Mouse (Mus musculus) intestine, embryonic 15.5 days (tissue): ENCODE measurements at regions not wholly inside any gene's neighbourhood (a gene's known extent, or its start where the extent isn't known, plus 50 kb on each side); places are given as distances from the start of the nearest gene placed in this dataset.

Experiments used
- ATAC-seq: fragments of 200-750 bp; cut with Nextera tagmentation; 2 replicates; pipeline ENCODE4 v1.8.0; 2017; ENCODE audit warnings: moderate TSS enrichment, moderate library complexity
- H3K27ac ChIP-seq: fragments of 300-500 bp; sonication (generic); 2 replicates; pipeline ENCODE4 v1.5.1; 2015; ENCODE audit warnings: mild to moderate bottlenecking, inconsistent platforms
- H3K27me3 ChIP-seq: fragments of 300-500 bp; sonication (generic); replicated peaks from 2 replicates; pipeline ENCODE4 v1.6.1; 2015; ENCODE audit warnings: inconsistent platforms
- H3K36me3 ChIP-seq: fragments of 300-500 bp; sonication (generic); 2 replicates; pipeline ENCODE4 v1.6.1; 2015; ENCODE audit warnings: inconsistent platforms
- H3K4me1 ChIP-seq: fragments of 300-500 bp; sonication (generic); replicated peaks from 2 replicates; pipeline ENCODE4 v1.6.1; 2015; ENCODE audit warnings: inconsistent platforms
- H3K4me2 ChIP-seq: fragments of 300-500 bp; sonication (generic); replicated peaks from 2 replicates; pipeline ENCODE4 v1.6.1; 2015; ENCODE audit warnings: mild to moderate bottlenecking, inconsistent platforms
- H3K4me3 ChIP-seq: fragments of 300-500 bp; sonication (generic); replicated peaks from 2 replicates; pipeline ENCODE4 v1.5.1; 2015; ENCODE audit warnings: inconsistent platforms
- H3K9ac ChIP-seq: fragments of 300-500 bp; sonication (generic); 2 replicates; pipeline ENCODE4 v1.6.1; 2015; ENCODE audit warnings: inconsistent platforms
- H3K9me3 ChIP-seq: fragments of 300-500 bp; sonication (generic); 2 replicates; pipeline ENCODE4 v1.6.1; 2016; ENCODE audit warnings: inconsistent platforms
- WGBS: fragments of 180-500 bp; shearing (Covaris S2); methylation state at CpG from one replicate; pipeline ENCODE4 v1.1.7; 2015; 5-methylcytosine and 5-hydroxymethylcytosine counted together

- H3K36me3 ChIP-seq = no peaks in the 10 kb centered on the region
- ATAC-seq = no peak
- H3K9me3 ChIP-seq = no peaks in the 10 kb centered on the region
- H3K27ac ChIP-seq = no peak overlapping the region
- no peak overlapping the region for H3K4me3 ChIP-seq
- no peak overlapping the region for H3K9ac ChIP-seq
- no peak overlapping the region for H3K4me2 ChIP-seq
- no peaks in the 10 kb centered on the region for H3K27me3 ChIP-seq
- H3K4me1 ChIP-seq = no peaks in the 10 kb centered on the region
- WGBS = 63% methylated on average over 5 of the region's 5 CpGs
Measured at GRCm38 (mm10) chr17:79191871-79192373, 140.2 kb downstream of the Qpct start.

GRCm38 (mm10) chr17:79188282-79188681 is 136.6 kb downstream of the Qpct start:
- no peaks in the 10 kb centered on the region for H3K36me3 ChIP-seq
- no peak overlapping the region for H3K27ac ChIP-seq
- no peak for ATAC-seq
- H3K9me3 ChIP-seq = no peaks in the 10 kb centered on the region
- H3K4me3 ChIP-seq = no peak overlapping the region
- 80% methylated on average over 7 of the region's 7 CpGs for WGBS
- no peak overlapping the region for H3K4me2 ChIP-seq
- H3K9ac ChIP-seq = no peak overlapping the region
- no peaks in the 10 kb centered on the region for H3K27me3 ChIP-seq
- no peaks in the 10 kb centered on the region for H3K4me1 ChIP-seq

GRCm38 (mm10) chr17:79180277-79181130 is 128.8 kb downstream of the Qpct start:
- no peak overlapping the region for H3K9ac ChIP-seq
- no peaks in the 10 kb centered on the region for H3K36me3 ChIP-seq
- no peak overlapping the region for H3K27ac ChIP-seq
- no peaks in the 10 kb centered on the region for H3K27me3 ChIP-seq
- WGBS = 61% methylated on average over 3 of the region's 3 CpGs
- no peak overlapping the region for H3K4me2 ChIP-seq
- no peak overlapping the region for H3K4me3 ChIP-seq
- H3K4me1 ChIP-seq = no peaks in the 10 kb centered on the region
- ATAC-seq = no peak
- no peaks in the 10 kb centered on the region for H3K9me3 ChIP-seq

GRCm38 (mm10) chr17:79177259-79177658 is 125.6 kb downstream of the Qpct start:
- no peaks in the 10 kb centered on the region for H3K36me3 ChIP-seq
- no peaks in the 10 kb centered on the region for H3K9me3 ChIP-seq
- no peak overlapping the region for H3K4me2 ChIP-seq
- no peaks in the 10 kb centered on the region for H3K27me3 ChIP-seq
- 76% methylated on average over 3 of the region's 3 CpGs for WGBS
- H3K9ac ChIP-seq = no peak overlapping the region
- no peak overlapping the region for H3K4me3 ChIP-seq
- ATAC-seq = peak; percentile 84
- no peaks in the 10 kb centered on the region for H3K4me1 ChIP-seq
- H3K27ac ChIP-seq = no peak overlapping the region

GRCm38 (mm10) chr17:79176356-79176755 is 124.7 kb downstream of the Qpct start:
- 77% methylated on average over 7 of the region's 7 CpGs for WGBS
- Histone ChIP-seq H3K9me3 (no peaks in the 10 kb centered on the region), H3K4me2 (no peak overlapping the region), H3K4me3 (no peak overlapping the region), H3K27ac (no peak overlapping the region), H3K9ac (no peak overlapping the region), H3K36me3 (no peaks in the 10 kb centered on the region), H3K27me3 (no peaks in the 10 kb centered on the region), H3K4me1 (no peaks in the 10 kb centered on the region)
- no peak for ATAC-seq

- no peak overlapping the region for H3K9ac ChIP-seq
- no peaks in the 10 kb centered on the region for H3K9me3 ChIP-seq
- no peak overlapping the region for H3K4me3 ChIP-seq
- H3K4me2 ChIP-seq = no peak overlapping the region
- H3K27me3 ChIP-seq = no peaks in the 10 kb centered on the region
- WGBS = 64% methylated on average over 2 of the region's 2 CpGs
- no peak for ATAC-seq
- H3K27ac ChIP-seq = no peak overlapping the region
- no peaks in the 10 kb centered on the region for H3K4me1 ChIP-seq
- no peaks in the 10 kb centered on the region for H3K36me3 ChIP-seq
Measured at GRCm38 (mm10) chr17:79175381-79175780, 123.7 kb downstream of the Qpct start.

- H3K9ac ChIP-seq = no peak overlapping the region
- no peak overlapping the region for H3K4me3 ChIP-seq
- no peak overlapping the region for H3K4me2 ChIP-seq
- H3K9me3 ChIP-seq = no peaks in the 10 kb centered on the region
- H3K36me3 ChIP-seq = no peaks in the 10 kb centered on the region
- no peaks in the 10 kb centered on the region for H3K4me1 ChIP-seq
- ATAC-seq = no peak
- no peak overlapping the region for H3K27ac ChIP-seq
- whole genome bisulfite sequencing = 34% methylated on average over 2 of the region's 2 CpGs
- no peaks in the 10 kb centered on the region for H3K27me3 ChIP-seq
Measured at GRCm38 (mm10) chr17:79172328-79172727, 120.6 kb downstream of the Qpct start.

GRCm38 (mm10) chr17:79170690-79171089 is 119.0 kb downstream of the Qpct start:
- H3K4me2 ChIP-seq = no peak overlapping the region
- H3K36me3 ChIP-seq = no peaks in the 10 kb centered on the region
- H3K9me3 ChIP-seq = no peaks in the 10 kb centered on the region
- H3K27me3 ChIP-seq = no peaks in the 10 kb centered on the region
- H3K4me1 ChIP-seq = no peaks in the 10 kb centered on the region
- no peak overlapping the region for H3K9ac ChIP-seq
- ATAC-seq = no peak
- 52% methylated on average over 4 of the region's 4 CpGs for WGBS
- H3K27ac ChIP-seq = no peak overlapping the region
- H3K4me3 ChIP-seq = no peak overlapping the region

- Histone ChIP-seq H3K9ac (no peak overlapping the region), H3K9me3 (no peaks in the 10 kb centered on the region), H3K4me3 (no peak overlapping the region), H3K27me3 (no peaks in the 10 kb centered on the region), H3K4me1 (no peaks in the 10 kb centered on the region), H3K36me3 (no peaks in the 10 kb centered on the region), H3K4me2 (no peak overlapping the region), H3K27ac (no peak overlapping the region)
- ATAC-seq = no peak
- WGBS = 82% methylated on average over 6 of the region's 6 CpGs
Measured at GRCm38 (mm10) chr17:79167198-79167597, 115.5 kb downstream of the Qpct start.

GRCm38 (mm10) chr17:79164874-79165553 is 113.3 kb downstream of the Qpct start:
- no peak overlapping the region for H3K27ac ChIP-seq
- no peak overlapping the region for H3K4me3 ChIP-seq
- 60% methylated on average over 5 of the region's 5 CpGs for WGBS
- ATAC-seq = no peak
- no peak overlapping the region for H3K4me2 ChIP-seq
- H3K9me3 ChIP-seq = no peaks in the 10 kb centered on the region
- no peaks in the 10 kb centered on the region for H3K36me3 ChIP-seq
- H3K4me1 ChIP-seq = no peaks in the 10 kb centered on the region
- H3K27me3 ChIP-seq = no peaks in the 10 kb centered on the region
- no peak overlapping the region for H3K9ac ChIP-seq

- WGBS = 55% methylated on average over 6 of the region's 6 CpGs
- H3K4me1 ChIP-seq = no peaks in the 10 kb centered on the region
- H3K9ac ChIP-seq = no peak overlapping the region
- no peaks in the 10 kb centered on the region for H3K27me3 ChIP-seq
- H3K27ac ChIP-seq = no peak overlapping the region
- no peaks in the 10 kb centered on the region for H3K36me3 ChIP-seq
- ATAC-seq = no peak
- no peaks in the 10 kb centered on the region for H3K9me3 ChIP-seq
- no peak overlapping the region for H3K4me2 ChIP-seq
- no peak overlapping the region for H3K4me3 ChIP-seq
Measured at GRCm38 (mm10) chr17:79163983-79164382, 112.3 kb downstream of the Qpct start.

GRCm38 (mm10) chr17:79154138-79154537 is 102.4 kb downstream of the Qpct start:
- Histone ChIP-seq H3K4me2 (no peak overlapping the region), H3K4me1 (no peaks in the 10 kb centered on the region), H3K9me3 (no peaks in the 10 kb centered on the region), H3K4me3 (no peak overlapping the region), H3K27ac (no peak overlapping the region), H3K36me3 (no peaks in the 10 kb centered on the region), H3K9ac (no peak overlapping the region), H3K27me3 (no peaks in the 10 kb centered on the region)
- WGBS = 90% methylated on average over 2 of the region's 2 CpGs
- no peak for ATAC-seq

- WGBS = 73% methylated on average over 3 of the region's 3 CpGs
- no peak for ATAC-seq
Measured at GRCm38 (mm10) chr17:79152823-79153222, 101.1 kb downstream of the Qpct start.

More at GRCm38 (mm10) chr17:79152823-79153222, 101.1 kb downstream of the Qpct start:
- H3K9me3 ChIP-seq = no peaks in the 10 kb centered on the region
- H3K36me3 ChIP-seq = no peaks in the 10 kb centered on the region
- H3K4me1 ChIP-seq = no peaks in the 10 kb centered on the region
- H3K4me3 ChIP-seq = no peak overlapping the region
- H3K4me2 ChIP-seq = no peak overlapping the region
- no peak overlapping the region for H3K27ac ChIP-seq
- no peaks in the 10 kb centered on the region for H3K27me3 ChIP-seq
- no peak overlapping the region for H3K9ac ChIP-seq
